8 mouse cellular contexts compared by ENCODE assay signal in genomic region chr4:114821567-114822192, GRCm38 (mm10). TPM values are rescaled to one million over a fixed set of nuclear protein-coding genes. Genes with fewer than 3 reads are reported as not detected.
A peak's percentile ranks its signal among the peaks of the same experiment; 100 is the strongest.
DNase-seq lines count a peak whose midpoint lies in the region; ATAC-seq lines count a peak whose summit lies in the region.

Gene Gm12830, plus strand, starts transcription at chr4:114821722.

- peak within 1 kb of the TSS; percentile 51 for H3K4me3 ChIP-seq in heart, embryonic 13.5 days
- peak within 1 kb of the TSS; percentile 43 for H3K4me3 ChIP-seq in kidney, embryonic 16.5 days (ENCODE audit: low read length)
- peak within 1 kb of the TSS; percentile 47 for H3K4me3 ChIP-seq in liver, embryonic 11.5 days (ENCODE audit: low read depth, low read length)
- H3K4me3 ChIP-seq in neural tube, embryonic 12.5 days: peak within 1 kb of the TSS; percentile 35

- H3K36me3 ChIP-seq in heart, embryonic 13.5 days: no peaks in the 10 kb centered on the region
- H3K36me3 ChIP-seq in kidney, embryonic 16.5 days (ENCODE audit: insufficient read depth, low read length): no peaks in the 10 kb centered on the region
- H3K36me3 ChIP-seq in liver, embryonic 11.5 days (ENCODE audit: control insufficient read depth, insufficient read depth, low read length): no peaks in the 10 kb centered on the region
- no peaks in the 10 kb centered on the region for H3K36me3 ChIP-seq in neural tube, embryonic 12.5 days

- peak within 1 kb of the TSS; percentile 74 for H3K9ac ChIP-seq in heart, embryonic 13.5 days
- peak within 1 kb of the TSS; percentile 58 for H3K9ac ChIP-seq in kidney, embryonic 16.5 days (replicated peaks; ENCODE audit: low read length)
- H3K9ac ChIP-seq in liver, embryonic 11.5 days (ENCODE audit: low read depth, low read length): no peak within 1 kb of the TSS
- peak within 1 kb of the TSS; percentile 40 for H3K9ac ChIP-seq in neural tube, embryonic 12.5 days

- under 1% methylated on average over 49 of the region's 51 CpGs for WGBS in heart, embryonic 13.5 days
- under 1% methylated on average over 51 of the region's 51 CpGs for WGBS in kidney, embryonic 16.5 days
- 2% methylated on average over 50 of the region's 51 CpGs for WGBS in liver, embryonic 11.5 days
- WGBS in neural tube, embryonic 12.5 days: 1% methylated on average over 51 of the region's 51 CpGs

- ATAC-seq in heart, embryonic 13.5 days (ENCODE audit: extremely low read depth, insufficient number of reproducible peaks, low FRiP score, low TSS enrichment): 0 out of 2 replicates have a peak, but pooled peaks have one; percentile 16
- peak; percentile 84 for ATAC-seq in kidney, embryonic 16.5 days (ENCODE audit: low FRiP score, low TSS enrichment)
- ATAC-seq in liver, embryonic 11.5 days (replicated peaks; ENCODE audit: low FRiP score): peak; percentile 59
- ATAC-seq in neural tube, embryonic 12.5 days (ENCODE audit: low FRiP score, low read depth): peak; percentile 86

- DNase-seq in left cerebral cortex, adult 18-20 months (ENCODE audit: low spot score in 2 of 2): peak; percentile 31 to 46
- DNase-seq in left cerebral cortex, adult 11 months (ENCODE audit: low spot score): no peak
- DNase-seq in fibroblast of lung, adult 2 months (ENCODE audit: low read depth): peak; percentile 12
- DNase-seq in liver, embryonic 11.5 days (ENCODE audit: low spot score): peak; percentile 64
- peak; percentile 41 to 45 for DNase-seq in urinary bladder, postnatal 36 days (ENCODE audit: low spot score in 2 of 2)

- H3K9me3 ChIP-seq in heart, embryonic 13.5 days: no peaks in the 10 kb centered on the region
- H3K9me3 ChIP-seq in kidney, embryonic 16.5 days (ENCODE audit: low read length): no peaks in the 10 kb centered on the region
- H3K9me3 ChIP-seq in liver, embryonic 11.5 days (ENCODE audit: control insufficient read depth, low read length): no peaks in the 10 kb centered on the region
- no peaks in the 10 kb centered on the region for H3K9me3 ChIP-seq in neural tube, embryonic 12.5 days

- H3K27me3 ChIP-seq in heart, embryonic 13.5 days (replicated peaks): peaks cover 85% of the 10 kb centered on the region
- no peaks in the 10 kb centered on the region for H3K27me3 ChIP-seq in kidney, embryonic 16.5 days (ENCODE audit: insufficient read depth, low read length)
- H3K27me3 ChIP-seq in liver, embryonic 11.5 days (replicated peaks; ENCODE audit: control insufficient read depth, insufficient read depth, low read length): peaks cover 35% of the 10 kb centered on the region
- peaks cover 24% of the 10 kb centered on the region for H3K27me3 ChIP-seq in neural tube, embryonic 12.5 days (replicated peaks)

- peaks cover 4% of the 10 kb centered on the region; the same call in 1 of the 2 replicates for H3K4me1 ChIP-seq in heart, embryonic 13.5 days
- H3K4me1 ChIP-seq in kidney, embryonic 16.5 days (ENCODE audit: insufficient read depth, low read length): peaks cover 22% of the 10 kb centered on the region
- H3K4me1 ChIP-seq in liver, embryonic 11.5 days (replicated peaks; ENCODE audit: control insufficient read depth, insufficient read depth, low read length): no peaks in the 10 kb centered on the region
- H3K4me1 ChIP-seq in neural tube, embryonic 12.5 days: peaks cover 14% of the 10 kb centered on the region; the same call in 1 of the 2 replicates

- H3K4me2 ChIP-seq in heart, embryonic 13.5 days: peak within 1 kb of the TSS; percentile 71
- H3K4me2 ChIP-seq in kidney, embryonic 16.5 days (replicated peaks; ENCODE audit: low read depth, low read length): peak within 1 kb of the TSS; percentile 55
- H3K4me2 ChIP-seq in liver, embryonic 11.5 days: peak within 1 kb of the TSS; percentile 59
- peak within 1 kb of the TSS; percentile 57 for H3K4me2 ChIP-seq in neural tube, embryonic 12.5 days (replicated peaks)

- H3K27ac ChIP-seq in heart, embryonic 13.5 days (replicated peaks): no peak within 1 kb of the TSS
- H3K27ac ChIP-seq in kidney, embryonic 16.5 days (ENCODE audit: low read length): peak within 1 kb of the TSS; percentile 63
- H3K27ac ChIP-seq in liver, embryonic 11.5 days (ENCODE audit: low read depth, low read length): no peak within 1 kb of the TSS
- H3K27ac ChIP-seq in neural tube, embryonic 12.5 days: no peak within 1 kb of the TSS

RNA-seq across cellular contexts. Expression of gene Gm12830, which starts in this region (rescaled TPM):
- not detected for total RNA-seq in left cerebral cortex, adult 18-20 months (2021)
- polyA plus RNA-seq in heart, embryonic 13.5 days (2015; fragmentation: Nextera tagmentation; extraction: Ambion mirVana): not detected in 2 replicates
- 0.06 and 0.13 TPM in 2 replicates for polyA plus RNA-seq in kidney, embryonic 16.5 days (2015; fragmentation: Nextera tagmentation; extraction: Ambion mirVana)
- not detected in 2 replicates for polyA plus RNA-seq in liver, embryonic 11.5 days (2014; fragmentation: Nextera tagmentation; extraction: Ambion mirVana)
- polyA plus RNA-seq in neural tube, embryonic 12.5 days (2016; fragmentation: Nextera tagmentation; extraction: Ambion mirVana): not detected in 2 replicates

Comparison
In these comparisons a context has a peak if more than half of its experiments do, and no peak if none do; other contexts are left out.
1. Peak in DNase-seq in left cerebral cortex, adult 18-20 months; RNA of the gene not detected or under 1 TPM.
2. Peak in ATAC-seq, H3K4me3 ChIP-seq, H3K9ac ChIP-seq and H3K4me2 ChIP-seq in heart, embryonic 13.5 days; RNA of the gene not detected or under 1 TPM.
3. Peak in ATAC-seq, H3K4me3 ChIP-seq, H3K27ac ChIP-seq, H3K9ac ChIP-seq and H3K4me2 ChIP-seq in kidney, embryonic 16.5 days; RNA of the gene not detected or under 1 TPM.
4. Peak in DNase-seq, ATAC-seq, H3K4me3 ChIP-seq and H3K4me2 ChIP-seq in liver, embryonic 11.5 days; RNA of the gene not detected or under 1 TPM.
5. Peak in ATAC-seq, H3K4me3 ChIP-seq, H3K9ac ChIP-seq and H3K4me2 ChIP-seq in neural tube, embryonic 12.5 days; RNA of the gene not detected or under 1 TPM.
6. ATAC-seq: peak in every context shown above with its lines; median percentile 86 in neural tube, embryonic 12.5 days; 84 in kidney, embryonic 16.5 days; 59 in liver, embryonic 11.5 days; 16 in heart, embryonic 13.5 days.